Mouse (Mus musculus): ENCODE data around the gene Babam2.

GRCm38 (mm10) chr5:32010056-32010455 is 312.6 kb downstream of the Babam2 start:
- TF ChIP-seq CTCF (IDR thresholded peaks at IDR 0.05; ENCODE audit: extremely low read depth, insufficient read length, insufficient replicate concordance, low read depth, low read length) (no peak), POLR2A (IDR thresholded peaks at IDR 0.05; ENCODE audit: low read depth, low read length) (no peak)

Data from small intestine, adult 2 months (tissue).